Mouse (Mus musculus) gonadal fat pad, adult 2 months (tissue): Measurements from ENCODE around the gene Vgf. TPM values are rescaled to one million over a fixed set of nuclear protein-coding genes. Genes with fewer than 3 reads are reported as not detected.

Source experiments
- DNase-seq: peaks from one replicate; pipeline ENCODE4 v3.0.0-alpha.2; 2012; ENCODE audit warnings: low read depth
- polyA plus RNA-seq: library from polyadenylated mRNA; depleted of rRNA; stranded (reverse); fragments of >200 nt; gene quantifications from 2 replicates; pipeline ENCODE4 v1.2.3, GENCODE M21; 2012; rRNA removed

Gene Vgf
- polyA plus RNA-seq, result not detected in 2 replicates

DNA sequence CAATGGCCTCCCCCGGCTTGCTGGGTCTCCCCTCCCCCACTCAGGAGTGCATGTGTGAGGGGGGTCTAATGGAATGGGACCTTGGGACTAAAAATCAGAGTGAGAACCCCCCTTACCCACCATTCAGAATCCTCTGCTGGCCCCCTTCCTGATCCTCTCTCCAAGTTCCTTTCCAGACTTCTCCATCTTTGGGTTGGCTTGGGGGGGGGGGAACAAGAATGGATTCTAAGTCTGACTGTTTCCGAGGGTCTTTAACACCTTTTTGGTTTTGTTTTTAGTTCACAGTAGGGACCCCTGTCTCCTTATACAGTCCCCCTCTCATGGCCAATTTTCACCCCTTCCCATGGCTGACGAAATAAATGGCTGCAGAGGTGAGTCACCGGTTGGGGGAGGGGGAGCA is at the start of gene Vgf:
Vgf (plus strand) TSS at position 301 of the 400 bp plus-strand sequence.
- DNase-seq, result no peak

DNA sequence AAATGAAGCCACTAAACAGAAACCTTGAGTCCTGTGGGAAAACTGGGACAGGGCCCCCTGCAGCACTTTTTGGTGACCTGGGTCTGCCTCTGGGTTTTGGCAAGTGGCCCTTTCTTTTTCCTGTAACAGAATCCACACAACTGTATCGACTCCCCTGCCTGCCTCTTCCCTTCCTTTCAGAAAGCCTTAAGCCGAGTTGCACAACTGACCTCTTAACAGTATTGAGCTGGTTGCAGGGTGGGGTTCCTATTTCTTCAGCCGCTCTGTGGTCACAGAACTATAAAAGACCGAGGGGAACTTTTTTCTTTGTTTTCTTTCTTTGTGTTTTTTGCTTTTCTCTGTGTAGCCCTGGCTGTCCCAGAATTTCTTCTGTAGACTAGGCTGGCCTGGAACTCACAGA is 48.4 kb upstream of the Vgf start:
- no peak for DNase-seq

GRCm38 (mm10) chr5:136979762-136980161 is 46.4 kb upstream of the Vgf start:
- no peak for DNase-seq

GRCm38 (mm10) chr5:136980974-136981373 is 45.2 kb upstream of the Vgf start:
- no peak for DNase-seq

- DNase-seq, result no peak
Measured at GRCm38 (mm10) chr5:136982338-136982930, 43.8 kb upstream of the Vgf start.

DNA sequence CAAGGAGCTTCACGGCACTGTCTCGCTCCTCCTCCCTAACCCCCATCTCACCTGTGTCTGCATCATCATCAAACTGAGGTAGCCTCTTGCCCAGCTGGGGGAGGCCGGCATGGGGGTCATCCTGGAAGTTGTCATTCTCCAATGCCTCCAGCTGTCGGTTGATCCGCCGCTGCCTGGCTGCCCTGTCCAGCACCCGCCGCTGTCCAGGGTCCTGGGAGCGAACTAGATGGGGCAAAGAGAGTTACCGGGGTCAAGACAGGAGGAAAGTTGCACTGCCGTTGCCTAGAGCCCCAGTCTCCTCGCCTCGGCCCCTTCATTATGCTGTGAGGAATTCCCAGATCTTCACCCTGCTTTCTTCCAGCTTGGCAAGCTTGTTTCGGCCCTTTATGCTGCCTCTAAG is 41.4 kb upstream of the Vgf start:
- no peak for DNase-seq

GRCm38 (mm10) chr5:136986695-136987137 is 39.5 kb upstream of the Vgf start, which contains the start of gene Plod3:
TSS of gene Plod3 (plus strand) at chr5:136987019.
- peak; percentile 85 for DNase-seq

DNA sequence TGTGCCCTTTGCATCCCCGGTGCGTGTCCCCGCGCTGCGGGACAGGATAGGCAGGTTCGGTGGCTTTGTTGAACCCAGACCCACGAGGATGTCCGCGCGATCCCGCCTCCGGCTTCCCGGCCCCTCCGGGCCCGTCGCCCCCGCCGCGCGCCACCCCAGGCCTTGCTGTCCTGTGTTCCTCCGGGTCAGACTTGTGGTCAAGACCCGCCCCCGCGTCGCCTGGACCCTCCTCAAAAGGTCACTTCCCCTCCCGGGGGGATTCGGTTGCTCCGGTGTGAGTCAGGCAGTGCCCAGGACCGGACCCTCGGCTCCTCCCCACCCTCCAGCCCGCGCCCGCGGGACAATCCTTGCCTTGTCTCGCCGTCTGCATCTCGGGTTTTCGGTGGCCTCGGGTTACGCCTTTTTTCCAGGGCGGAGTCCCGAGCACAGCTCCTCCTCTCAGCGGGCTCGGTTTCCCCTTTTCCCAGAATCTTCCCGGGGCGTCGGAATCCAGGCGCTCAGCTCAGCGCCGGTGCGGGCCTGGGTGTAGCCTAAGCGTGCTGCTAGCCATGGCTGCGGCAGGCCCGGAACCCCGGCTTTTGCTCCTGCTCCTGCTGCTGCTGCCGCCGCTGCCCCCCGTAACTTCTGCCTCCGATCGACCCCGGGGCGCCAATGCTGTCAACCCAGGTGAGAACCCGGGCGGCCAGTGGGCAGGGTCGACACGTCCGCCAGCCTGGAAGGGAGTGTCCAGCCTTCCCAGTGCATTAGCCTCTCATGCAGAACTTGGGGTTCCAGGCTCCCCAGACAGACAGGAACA is 38.9 kb upstream of the Vgf start:
- DNase-seq, result no peak

DNA sequence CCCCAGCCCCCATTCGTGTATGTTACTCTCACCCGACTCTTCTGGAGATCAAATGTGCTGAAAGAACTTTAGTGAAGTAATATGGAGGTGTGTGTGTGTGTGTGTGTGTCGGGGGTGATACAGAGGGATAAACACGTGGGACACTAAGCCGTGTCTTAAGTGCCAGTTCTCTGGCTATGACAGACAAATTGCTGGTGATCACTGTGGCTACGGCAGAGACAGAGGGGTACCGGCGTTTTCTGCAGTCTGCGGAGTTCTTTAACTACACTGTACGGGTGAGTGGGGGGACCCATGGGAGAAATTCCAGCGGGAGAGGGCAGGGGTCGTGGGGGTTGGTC is 38.3 kb upstream of the Vgf start, which contains the start of gene Znhit1:
Znhit1 (minus strand) TSS at position 88 of the 338 bp plus-strand sequence.
- DNase-seq, result no peak

DNA sequence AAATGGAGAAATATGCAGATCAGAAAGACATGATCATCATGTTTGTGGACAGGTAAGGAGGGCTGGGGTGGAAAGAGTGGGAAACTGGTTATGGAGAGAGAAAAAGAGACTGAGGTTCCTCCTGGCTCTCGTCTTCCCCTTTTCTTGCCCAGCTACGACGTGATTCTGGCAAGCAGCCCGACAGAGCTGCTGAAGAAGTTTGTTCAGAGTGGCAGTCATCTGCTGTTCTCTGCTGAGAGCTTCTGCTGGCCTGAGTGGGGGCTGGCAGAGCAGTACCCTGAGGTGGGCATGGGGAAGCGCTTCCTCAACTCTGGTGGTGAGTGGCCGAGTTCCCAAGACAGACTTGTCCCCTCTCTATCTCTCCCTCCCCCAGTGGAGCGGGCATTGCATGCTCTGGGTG is 37.8 kb upstream of the Vgf start:
- DNase-seq, result no peak

DNA sequence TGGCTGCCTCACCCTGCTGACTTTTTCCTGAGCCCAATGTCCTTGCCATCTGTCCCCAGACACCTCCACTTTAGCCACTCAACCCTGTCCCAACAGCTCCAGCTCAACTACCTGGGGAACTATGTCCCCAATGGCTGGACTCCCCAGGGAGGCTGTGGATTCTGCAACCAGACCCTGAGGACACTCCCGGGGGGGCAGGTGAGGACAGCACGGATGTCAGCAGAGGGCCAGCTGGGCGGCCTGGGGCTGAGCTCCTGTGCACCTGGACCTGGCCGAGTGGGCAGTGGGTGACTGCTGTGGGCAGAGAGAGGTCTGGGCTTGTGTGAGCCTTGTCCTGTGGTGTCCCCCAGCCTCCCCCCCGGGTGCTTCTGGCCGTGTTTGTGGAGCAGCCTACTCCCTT is 36.4 kb upstream of the Vgf start:
- no peak for DNase-seq

DNA sequence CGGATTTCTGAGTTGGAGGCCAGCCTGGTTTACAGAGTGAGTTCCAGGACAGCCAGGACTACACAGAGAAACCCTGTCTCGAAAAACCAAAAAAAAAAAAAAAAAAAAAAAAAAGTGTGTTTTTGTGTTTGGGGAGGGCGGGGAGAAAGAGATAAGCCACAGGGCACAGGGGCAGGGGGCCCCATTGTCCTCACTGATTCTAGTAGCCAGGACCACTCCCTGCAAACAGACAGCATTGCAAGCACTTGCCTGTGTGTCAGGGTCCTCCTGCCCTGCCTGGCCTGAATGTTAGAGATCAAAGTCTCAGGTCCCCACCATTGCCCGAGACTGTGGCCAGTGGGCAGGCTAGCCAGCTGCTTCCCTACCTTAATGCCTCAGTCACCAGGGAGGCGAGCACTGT is 26.7 kb upstream of the Vgf start:
- no peak for DNase-seq

DNA sequence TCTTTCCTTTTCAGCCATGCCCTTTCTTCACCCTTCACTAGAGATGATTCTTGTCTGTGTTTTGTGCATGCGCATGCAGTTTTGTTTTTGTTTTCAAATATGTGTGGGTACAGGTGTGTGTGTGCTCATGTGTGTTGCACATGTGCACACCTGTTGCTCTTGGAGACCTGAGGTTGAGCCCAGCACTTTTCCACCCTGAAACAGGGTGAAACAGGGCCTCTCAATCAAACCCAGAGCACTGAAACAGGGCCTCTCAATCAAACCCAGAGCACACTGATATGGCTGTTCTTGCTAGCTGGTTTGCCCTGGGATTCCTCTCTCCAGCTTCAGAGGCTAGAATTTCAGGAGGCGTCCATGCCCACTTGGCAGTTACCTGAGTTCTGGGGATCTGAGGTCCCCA is 25.6 kb upstream of the Vgf start:
- DNase-seq, result no peak

DNA sequence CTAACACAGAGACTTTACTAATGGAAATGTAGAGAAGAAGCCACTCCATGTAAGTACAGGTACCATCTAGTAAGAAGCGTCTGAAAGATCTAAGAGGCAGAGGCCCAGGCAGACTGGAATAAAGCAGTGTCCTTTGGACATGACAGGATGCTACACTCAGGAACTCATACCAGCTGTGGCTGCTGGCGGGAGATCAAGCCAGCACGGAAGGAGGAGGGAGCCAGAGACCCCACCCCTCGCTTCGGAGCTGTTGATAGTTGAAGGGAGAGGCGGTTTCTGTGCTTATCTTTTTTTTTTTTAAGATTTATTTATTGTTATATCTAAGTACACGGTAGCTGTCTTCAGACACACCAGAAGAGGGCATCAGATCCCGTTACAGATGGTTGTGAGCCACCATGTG is 18.9 kb upstream of the Vgf start:
- no peak for DNase-seq

GRCm38 (mm10) chr5:137009988-137010387 is 16.2 kb upstream of the Vgf start:
- DNase-seq, result no peak

DNA sequence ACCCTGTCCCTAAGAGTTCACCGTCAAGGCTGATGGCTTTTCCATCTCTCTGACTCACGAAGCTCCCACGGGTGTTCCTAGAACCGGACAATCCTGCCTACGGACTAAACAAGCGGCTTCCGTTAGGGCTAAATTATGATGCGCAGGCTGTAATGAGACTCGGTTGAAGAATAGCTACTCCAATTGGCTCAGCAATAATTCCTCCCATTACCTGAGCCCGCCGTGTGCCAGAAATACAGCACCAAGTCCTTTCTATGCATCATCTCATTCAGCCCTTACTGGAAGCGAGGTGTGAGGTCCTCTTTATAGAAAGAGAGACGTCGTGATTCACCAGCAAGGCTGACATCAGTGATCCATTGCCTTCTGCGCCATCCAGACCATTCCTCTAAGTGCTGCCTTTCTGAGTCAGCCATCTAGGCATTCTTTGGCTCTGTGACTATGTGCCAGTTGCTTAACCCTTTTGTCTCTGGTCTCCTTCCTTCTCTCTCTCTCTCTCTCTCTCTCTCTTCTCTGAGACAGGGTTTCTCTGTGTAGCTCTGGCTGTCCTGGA is 13.7 kb upstream of the Vgf start:
- no peak for DNase-seq

DNA sequence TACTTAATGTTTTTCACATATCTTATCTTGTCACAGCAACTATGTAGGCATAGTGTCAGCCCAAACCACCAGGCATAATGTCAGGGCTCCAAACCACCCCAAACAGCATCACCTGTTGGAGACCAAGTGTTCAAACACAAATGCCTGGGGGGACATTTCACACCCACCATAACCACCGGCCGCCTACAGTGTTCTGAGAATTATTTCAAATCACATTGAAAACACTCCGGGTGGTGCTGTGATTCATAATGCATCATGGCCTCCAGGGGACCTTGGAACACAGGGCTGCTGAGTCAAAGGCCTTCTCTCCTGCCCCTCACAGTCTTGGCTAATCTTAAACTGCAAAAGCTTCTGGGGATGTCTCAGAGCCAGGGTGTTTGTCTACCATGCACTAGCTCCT is 10.3 kb upstream of the Vgf start:
- DNase-seq, result no peak

GRCm38 (mm10) chr5:137024318-137024717 is 1.9 kb upstream of the Vgf start:
- DNase-seq, result no peak

- DNase-seq, result no peak
Measured at GRCm38 (mm10) chr5:137025132-137025531, 1.1 kb upstream of the Vgf start.

- DNase-seq, result no peak
Measured at GRCm38 (mm10) chr5:137028561-137029272, 2.5 kb downstream of the Vgf start.

- DNase-seq, result no peak
Measured at GRCm38 (mm10) chr5:137029273-137029585, 3.0 kb downstream of the Vgf start.

- no peak for DNase-seq
Measured at GRCm38 (mm10) chr5:137029643-137030415, 3.6 kb downstream of the Vgf start.
